Mouse (Mus musculus) kidney, postnatal 36 days (tissue): ENCODE results near the gene Ghdc.

Experiments used
- DNase-seq, 2 experiments: peaks; one replicate each; pipeline ENCODE4 v3.0.0; 2021 to 2022; ENCODE audit warnings: mixed read lengths in 2 of 2

Ghdc gene

GRCm38 (mm10) chr11:100770646-100771408 is at the start of gene Ghdc:
Gene Ghdc (minus strand): TSS chr11:100770957.
- peak; percentile 95 to 96 for DNase-seq

GRCm38 (mm10) chr11:100820047-100820446 is 49.3 kb upstream of the Ghdc start:
- no peak for DNase-seq

- no peak for DNase-seq
These were observed 48.9 kb upstream of the Ghdc start for GRCm38 (mm10) chr11:100819626-100820025.

GRCm38 (mm10) chr11:100819048-100819447 is 48.3 kb upstream of the Ghdc start:
- DNase-seq: no peak

GRCm38 (mm10) chr11:100818359-100819012 is 47.7 kb upstream of the Ghdc start:
- no peak for DNase-seq

GRCm38 (mm10) chr11:100817311-100817710 is 46.6 kb upstream of the Ghdc start:
- DNase-seq: peak in 1 of 2 experiments; percentile 36

GRCm38 (mm10) chr11:100816801-100817200 is 46.0 kb upstream of the Ghdc start:
- peak; percentile 72 to 81 for DNase-seq

GRCm38 (mm10) chr11:100816342-100816741 is 45.6 kb upstream of the Ghdc start:
- DNase-seq: no peak

GRCm38 (mm10) chr11:100814498-100814897 is 43.7 kb upstream of the Ghdc start:
- DNase-seq: peak; percentile 86 to 89

GRCm38 (mm10) chr11:100811132-100811531 is 40.4 kb upstream of the Ghdc start:
- peak in 1 of 2 experiments; percentile 37 for DNase-seq

GRCm38 (mm10) chr11:100810516-100810915 is 39.8 kb upstream of the Ghdc start:
- DNase-seq: peak; percentile 62 to 80

GRCm38 (mm10) chr11:100806380-100807305 is 35.9 kb upstream of the Ghdc start:
- DNase-seq: no peak

GRCm38 (mm10) chr11:100805535-100805934 is 34.8 kb upstream of the Ghdc start:
- DNase-seq: no peak

GRCm38 (mm10) chr11:100804409-100804808 is 33.7 kb upstream of the Ghdc start:
- no peak for DNase-seq

GRCm38 (mm10) chr11:100799426-100799825 is 28.7 kb upstream of the Ghdc start:
- DNase-seq: no peak

- DNase-seq: no peak
These were observed 25.8 kb upstream of the Ghdc start for GRCm38 (mm10) chr11:100796585-100796984.

- no peak for DNase-seq
These were observed 24.6 kb upstream of the Ghdc start for GRCm38 (mm10) chr11:100795386-100795785.

GRCm38 (mm10) chr11:100791457-100792049 is 20.8 kb upstream of the Ghdc start:
- DNase-seq: peak; percentile 66 to 87

- DNase-seq: peak; percentile 90 to 92
These were observed 19.9 kb upstream of the Ghdc start for GRCm38 (mm10) chr11:100790644-100791043.

- no peak for DNase-seq
These were observed 18.9 kb upstream of the Ghdc start for GRCm38 (mm10) chr11:100789702-100790101.

- no peak for DNase-seq
These were observed 15.0 kb upstream of the Ghdc start for GRCm38 (mm10) chr11:100785774-100786173.

GRCm38 (mm10) chr11:100784286-100784685 is 13.5 kb upstream of the Ghdc start:
- DNase-seq: peak in 1 of 2 experiments; percentile 57

- peak; percentile 89 to 93 for DNase-seq
These were observed 11.8 kb upstream of the Ghdc start for GRCm38 (mm10) chr11:100782568-100782967.
